Mouse (Mus musculus) hindbrain, postnatal 0 days (tissue): ENCODE data around the gene Gm11146. TPM values are rescaled to one million over a fixed set of nuclear protein-coding genes. Genes with fewer than 3 reads are reported as not detected.
A peak's percentile ranks its signal among the peaks of the same experiment; 100 is the strongest.

Experiments
- ATAC-seq: fragments of 200-750 bp; cut with Nextera tagmentation; 2 replicates; pipeline ENCODE4 v1.8.0; 2017; ENCODE audit warnings: mild to moderate bottlenecking, moderate TSS enrichment, moderate library complexity
- DNase-seq: peaks from one replicate; pipeline ENCODE4 v3.0.0-alpha.2; 2015; ENCODE audit warnings: low spot score
- H3K27ac ChIP-seq: fragments of 300-500 bp; sonication (generic); 2 replicates; pipeline ENCODE4 v1.5.1; 2014; ENCODE audit warnings: mild to moderate bottlenecking
- H3K27me3 ChIP-seq: fragments of 300-500 bp; sonication (generic); 2 replicates; pipeline ENCODE4 v1.6.1; 2014; ENCODE audit warnings: low read length, mixed read lengths; ENCODE audit not compliant: insufficient read depth
- H3K36me3 ChIP-seq: fragments of 300-500 bp; sonication (generic); 2 replicates; pipeline ENCODE4 v1.6.1; 2014; ENCODE audit warnings: low read length, mixed read lengths; ENCODE audit not compliant: insufficient read depth
- H3K4me1 ChIP-seq: fragments of 300-500 bp; sonication (generic); 2 replicates; pipeline ENCODE4 v1.6.1; 2014; ENCODE audit warnings: antibody characterized with exemption, low read length, mixed read lengths; ENCODE audit not compliant: insufficient read depth
- H3K4me2 ChIP-seq: fragments of 300-500 bp; sonication (generic); 2 replicates; pipeline ENCODE4 v1.6.1; 2014; ENCODE audit warnings: low read depth, mild to moderate bottlenecking, low read length, moderate library complexity, mixed read lengths
- H3K4me3 ChIP-seq: fragments of 300-500 bp; sonication (generic); 2 replicates; pipeline ENCODE4 v1.5.1; 2014; ENCODE audit warnings: low read length
- H3K9ac ChIP-seq: fragments of 300-500 bp; sonication (generic); replicated peaks from 2 replicates; pipeline ENCODE4 v1.6.1; 2014; ENCODE audit warnings: mild to moderate bottlenecking, low read length, moderate library complexity, mixed read lengths
- H3K9me3 ChIP-seq: fragments of 300-500 bp; sonication (generic); 2 replicates; pipeline ENCODE4 v1.6.1; 2016; ENCODE audit warnings: low read length, mixed read lengths
- CTCF ChIP-seq: IDR thresholded peaks from 2 replicates; pipeline ENCODE4 v1.5.1; 2016; ENCODE audit warnings: antibody characterized with exemption, control low read depth, low read depth
- WGBS: fragments of 180-500 bp; shearing (Covaris S2); extraction: QIAGEN DNeasy Blood & Tissue Kit; methylation state at CpG from one replicate; pipeline ENCODE4 v1.1.7; 2014; 5-methylcytosine and 5-hydroxymethylcytosine counted together
- polyA plus RNA-seq: library from polyadenylated mRNA; unstranded; fragments of >200 nt; fragmentation: Nextera tagmentation; extraction: Ambion mirVana; gene quantifications from 2 replicates; pipeline ENCODE4 v1.2.1, GENCODE M21; 2015
- total RNA-seq: library from RNA; depleted of rRNA; stranded (reverse); fragments of >200 nt; gene quantifications from 2 replicates; pipeline ENCODE4 v1.2.3, GENCODE M21; 2014

The Gm11146 gene
- total and polyA plus RNA-seq, 2 experiments from 2014 or later, result not detected

- peak overlapping the region; percentile 95 for H3K27ac ChIP-seq
- no peaks in the 10 kb centered on the region for H3K36me3 ChIP-seq
- no peaks in the 10 kb centered on the region for H3K27me3 ChIP-seq
- peak overlapping the region; percentile 74 for H3K9ac ChIP-seq
- peak overlapping the region; percentile 55 for H3K4me3 ChIP-seq
- peak; percentile 94 for DNase-seq
- no peak; the same call in 1 of the 2 replicates for TF ChIP-seq CTCF
- peaks cover 10% of the 10 kb centered on the region; the same call in 1 of the 2 replicates for H3K4me1 ChIP-seq
- 1% methylated on average over 31 of the region's 31 CpGs for WGBS
- peak overlapping the region; percentile 64 for H3K4me2 ChIP-seq
- H3K9me3 ChIP-seq, result no peaks in the 10 kb centered on the region
- ATAC-seq, result peak; percentile 93
Observed at GRCm38 (mm10) chr16:77643871-77644720, 42.2 kb upstream of the Gm11146 start.

GRCm38 (mm10) chr16:77643036-77643870 lies 41.4 kb upstream of the Gm11146 start:
- no peak for TF ChIP-seq CTCF

GRCm38 (mm10) chr16:77636497-77636896 lies 34.6 kb upstream of the Gm11146 start:
- no peak overlapping the region for H3K4me3 ChIP-seq
- H3K4me1 ChIP-seq, result no peaks in the 10 kb centered on the region
- H3K27me3 ChIP-seq, result no peaks in the 10 kb centered on the region
- peak overlapping the region; percentile 52; the same call in 1 of the 2 replicates for H3K27ac ChIP-seq
- WGBS, result 29% methylated on average over 6 of the region's 6 CpGs
- H3K9me3 ChIP-seq, result no peaks in the 10 kb centered on the region
- no peak overlapping the region; the same call in 1 of the 2 replicates for H3K9ac ChIP-seq
- DNase-seq (no peak), ATAC-seq (no peak)
- TF ChIP-seq CTCF, result no peak
- peak overlapping the region; percentile 30; the same call in 1 of the 2 replicates for H3K4me2 ChIP-seq
- no peaks in the 10 kb centered on the region for H3K36me3 ChIP-seq

More at GRCm38 (mm10) chr16:77643036-77643870, 41.4 kb upstream of the Gm11146 start:
- H3K36me3 ChIP-seq, result no peaks in the 10 kb centered on the region
- H3K27ac ChIP-seq, result peak overlapping the region; percentile 95
- H3K4me3 ChIP-seq, result peak overlapping the region; percentile 55
- peak overlapping the region; percentile 64 for H3K4me2 ChIP-seq
- ATAC-seq (peak; percentile 5; the same call in 1 of the 2 replicates), DNase-seq (peak; percentile 60)
- peak overlapping the region; percentile 74 for H3K9ac ChIP-seq
- no peaks in the 10 kb centered on the region for H3K9me3 ChIP-seq
- WGBS, result 45% methylated on average over 14 of the region's 14 CpGs
- H3K27me3 ChIP-seq, result no peaks in the 10 kb centered on the region
- H3K4me1 ChIP-seq, result peaks cover 9% of the 10 kb centered on the region; the same call in 1 of the 2 replicates

GRCm38 (mm10) chr16:77632315-77632881 lies 30.5 kb upstream of the Gm11146 start:
- Histone ChIP-seq H3K4me3 (no peak overlapping the region), H3K9me3 (no peaks in the 10 kb centered on the region), H3K27ac (no peak overlapping the region), H3K4me1 (no peaks in the 10 kb centered on the region), H3K36me3 (no peaks in the 10 kb centered on the region), H3K27me3 (no peaks in the 10 kb centered on the region), H3K9ac (no peak overlapping the region), H3K4me2 (no peak overlapping the region)
- DNase-seq (no peak), ATAC-seq (no peak)
- 86% methylated on average over 6 of the region's 6 CpGs for WGBS
- no peak for TF ChIP-seq CTCF

GRCm38 (mm10) chr16:77622681-77623080 lies 20.8 kb upstream of the Gm11146 start:
- peak; percentile 28 for DNase-seq
- ATAC-seq, result no peak
- H3K27me3 ChIP-seq, result no peaks in the 10 kb centered on the region
- no peaks in the 10 kb centered on the region for H3K36me3 ChIP-seq
- no peak overlapping the region for H3K4me2 ChIP-seq
- no peak overlapping the region for H3K4me3 ChIP-seq
- WGBS, result 28% methylated on average over 5 of the region's 5 CpGs
- no peaks in the 10 kb centered on the region for H3K4me1 ChIP-seq
- H3K9ac ChIP-seq, result no peak overlapping the region
- H3K27ac ChIP-seq, result no peak overlapping the region
- TF ChIP-seq CTCF, result no peak
- H3K9me3 ChIP-seq, result no peaks in the 10 kb centered on the region

GRCm38 (mm10) chr16:77602581-77602980 lies 687 bp upstream of the Gm11146 start:
- no peak overlapping the region for H3K27ac ChIP-seq
- H3K4me3 ChIP-seq, result no peak overlapping the region
- H3K4me2 ChIP-seq, result no peak overlapping the region
- TF ChIP-seq CTCF, result no peak
- no peaks in the 10 kb centered on the region for H3K9me3 ChIP-seq
- ATAC-seq (no peak), DNase-seq (peak; percentile 10)
- no peak overlapping the region for H3K9ac ChIP-seq
- 49% methylated on average over 2 of the region's 2 CpGs for WGBS
- no peaks in the 10 kb centered on the region; the same call in 1 of the 2 replicates for H3K4me1 ChIP-seq
- H3K36me3 ChIP-seq, result no peaks in the 10 kb centered on the region
- no peaks in the 10 kb centered on the region for H3K27me3 ChIP-seq
